Mouse (Mus musculus): ENCODE measurements around the gene Mrpl50. TPM values are rescaled to one million over a fixed set of nuclear protein-coding genes. Genes with fewer than 3 reads are reported as not detected.
A peak's percentile ranks its signal among the peaks of the same experiment; 100 is the strongest.

Gene Mrpl50
- total and polyA plus RNA-seq, 2 experiments from 2014 or later: 36.6 to 76.7 TPM

DNA sequence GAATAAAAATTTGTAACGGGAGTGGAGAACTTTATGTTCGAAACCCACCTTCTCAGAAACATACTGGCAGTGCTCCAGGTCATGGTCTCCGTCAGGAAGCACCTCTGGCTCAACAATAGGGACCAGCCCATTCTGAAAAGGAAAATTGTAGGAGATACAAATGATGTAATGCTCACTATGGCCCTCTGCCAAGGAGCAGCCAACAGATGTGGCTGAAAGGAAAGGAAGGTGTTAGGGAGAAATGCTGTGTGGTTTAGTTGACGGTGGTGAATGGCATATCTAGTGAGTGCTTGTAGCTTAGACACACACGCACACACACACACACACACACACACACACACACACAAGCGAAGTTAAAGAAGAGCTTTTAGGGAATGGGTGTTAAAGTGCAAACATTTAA, 18.8 kb upstream of the Mrpl50 start:
- no peaks in the 10 kb centered on the region for H3K36me3 ChIP-seq (ENCODE audit: insufficient read depth, low read length)
- ATAC-seq (ENCODE audit: low FRiP score) (no peak), DNase-seq (ENCODE audit: low spot score) (no peak)
- no peaks in the 10 kb centered on the region for H3K9me3 ChIP-seq (ENCODE audit: low read length)
- no peak for TF ChIP-seq CTCF (IDR thresholded peaks at IDR 0.05)
- WGBS: 74% methylated on average over 6 of the region's 6 CpGs
- no peak overlapping the region for H3K9ac ChIP-seq (replicated peaks; ENCODE audit: low read length, poor library complexity, severe bottlenecking)
- H3K4me3 ChIP-seq (ENCODE audit: low read depth, low read length): no peak overlapping the region
- no peak overlapping the region for H3K4me2 ChIP-seq (ENCODE audit: low read depth, low read length, poor library complexity, severe bottlenecking)
- H3K4me1 ChIP-seq (ENCODE audit: insufficient read depth, low read length): no peaks in the 10 kb centered on the region
- H3K27me3 ChIP-seq (ENCODE audit: insufficient read depth, low read length): no peaks in the 10 kb centered on the region
- no peak overlapping the region for H3K27ac ChIP-seq (ENCODE audit: low read depth, low read length)

DNA sequence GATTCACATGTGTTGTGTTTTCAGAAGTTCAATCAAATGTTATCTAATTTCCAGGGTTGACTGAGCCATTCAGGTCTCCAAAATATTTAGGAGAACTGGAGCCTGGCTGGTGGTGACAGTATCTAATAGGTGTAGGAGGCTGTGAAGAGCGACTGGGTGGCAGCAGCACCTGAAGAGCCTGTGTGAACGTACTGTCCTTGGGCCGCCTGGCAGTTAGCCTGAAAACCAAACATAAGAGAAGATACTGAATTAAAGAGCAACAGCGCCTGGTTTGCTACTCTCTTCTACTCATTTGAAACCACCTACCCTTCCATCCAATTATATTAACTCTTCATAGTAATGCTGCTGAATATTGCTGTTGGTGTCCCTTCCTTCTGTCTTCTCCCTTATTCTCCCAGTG, 15.8 kb upstream of the Mrpl50 start:
- no peak for DNase-seq (ENCODE audit: low spot score)
- Histone ChIP-seq H3K27ac (ENCODE audit: low read depth, low read length) (no peak overlapping the region), H3K36me3 (ENCODE audit: insufficient read depth, low read length) (no peaks in the 10 kb centered on the region; the same call in 1 of the 2 replicates), H3K4me3 (ENCODE audit: low read depth, low read length) (no peak overlapping the region), H3K27me3 (ENCODE audit: insufficient read depth, low read length) (no peaks in the 10 kb centered on the region), H3K9ac (replicated peaks; ENCODE audit: low read length, poor library complexity, severe bottlenecking) (no peak overlapping the region), H3K4me1 (ENCODE audit: insufficient read depth, low read length) (no peaks in the 10 kb centered on the region), H3K4me2 (ENCODE audit: low read depth, low read length, poor library complexity, severe bottlenecking) (no peak overlapping the region), H3K9me3 (ENCODE audit: low read length) (no peaks in the 10 kb centered on the region)
- TF ChIP-seq CTCF (IDR thresholded peaks at IDR 0.05): no peak
- no peak for ATAC-seq (ENCODE audit: low FRiP score)
- WGBS: 91% methylated on average over 4 of the region's 4 CpGs

DNA sequence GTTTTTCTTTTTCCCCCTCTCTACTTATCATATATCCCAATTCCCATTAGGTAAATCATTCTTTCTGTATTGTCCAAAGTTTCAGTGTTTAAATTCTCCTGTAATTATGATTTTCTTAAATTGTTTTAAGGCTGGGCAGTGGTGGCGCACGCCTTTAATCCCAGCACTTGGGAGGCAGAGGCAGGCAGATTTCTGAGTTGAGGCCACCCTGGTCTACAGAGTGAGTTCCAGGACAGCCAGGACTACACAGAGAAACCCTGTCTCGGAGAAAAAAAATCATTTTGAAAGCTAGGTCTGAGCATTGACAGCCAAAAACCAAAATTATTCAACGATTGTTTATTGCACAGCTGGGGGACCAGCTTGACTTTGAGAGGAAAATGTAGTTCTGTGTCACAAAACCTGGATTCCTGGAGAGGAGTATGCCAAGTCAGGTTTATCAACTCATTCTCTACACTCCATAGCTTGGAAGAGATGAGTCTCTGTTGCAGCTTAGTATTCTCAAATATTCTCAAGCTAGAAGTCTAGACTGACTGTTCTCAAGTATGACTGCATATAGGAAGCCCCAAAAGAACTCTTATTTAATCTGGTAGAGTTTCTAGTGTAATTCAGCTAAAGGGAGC, 14.9 kb upstream of the Mrpl50 start:
- TF ChIP-seq CTCF (IDR thresholded peaks at IDR 0.05): no peak
- DNase-seq (ENCODE audit: low spot score) (no peak), ATAC-seq (ENCODE audit: low FRiP score) (no peak)
- H3K27ac ChIP-seq (ENCODE audit: low read depth, low read length): no peak overlapping the region
- no peak overlapping the region for H3K4me2 ChIP-seq (ENCODE audit: low read depth, low read length, poor library complexity, severe bottlenecking)
- peaks cover 2% of the 10 kb centered on the region; the same call in 1 of the 2 replicates for H3K36me3 ChIP-seq (ENCODE audit: insufficient read depth, low read length)
- no peak overlapping the region for H3K9ac ChIP-seq (replicated peaks; ENCODE audit: low read length, poor library complexity, severe bottlenecking)
- 94% methylated on average over 4 of the region's 4 CpGs for WGBS
- no peaks in the 10 kb centered on the region for H3K27me3 ChIP-seq (ENCODE audit: insufficient read depth, low read length)
- H3K4me3 ChIP-seq (ENCODE audit: low read depth, low read length): no peak overlapping the region
- H3K4me1 ChIP-seq (ENCODE audit: insufficient read depth, low read length): no peaks in the 10 kb centered on the region
- no peaks in the 10 kb centered on the region for H3K9me3 ChIP-seq (ENCODE audit: low read length)

DNA sequence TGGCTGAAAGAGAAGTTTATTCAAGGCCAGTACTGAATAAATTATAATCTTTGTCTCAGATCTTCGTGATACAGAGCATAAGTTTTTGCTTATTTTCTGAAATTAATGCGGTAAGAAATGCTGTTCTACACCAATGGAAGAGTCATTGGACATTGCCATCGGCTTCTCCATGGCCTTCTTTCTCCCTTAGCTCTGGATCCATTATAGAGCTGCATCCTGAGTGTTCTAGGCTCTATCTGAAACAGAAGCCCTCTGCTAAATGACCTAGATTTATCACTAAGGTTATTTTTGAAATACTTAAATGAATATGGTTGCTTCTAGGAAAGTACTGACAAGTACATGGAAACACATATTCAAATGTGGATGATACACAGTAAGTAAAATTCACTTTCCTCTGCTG, 14.1 kb upstream of the Mrpl50 start:
- no peak overlapping the region for H3K27ac ChIP-seq (ENCODE audit: low read depth, low read length)
- H3K9ac ChIP-seq (replicated peaks; ENCODE audit: low read length, poor library complexity, severe bottlenecking): no peak overlapping the region
- H3K9me3 ChIP-seq (ENCODE audit: low read length): no peaks in the 10 kb centered on the region
- H3K36me3 ChIP-seq (ENCODE audit: insufficient read depth, low read length): peaks cover 10% of the 10 kb centered on the region
- DNase-seq (ENCODE audit: low spot score): no peak
- no peak overlapping the region for H3K4me3 ChIP-seq (ENCODE audit: low read depth, low read length)
- no peak overlapping the region for H3K4me2 ChIP-seq (ENCODE audit: low read depth, low read length, poor library complexity, severe bottlenecking)
- H3K4me1 ChIP-seq (ENCODE audit: insufficient read depth, low read length): no peaks in the 10 kb centered on the region
- H3K27me3 ChIP-seq (ENCODE audit: insufficient read depth, low read length): no peaks in the 10 kb centered on the region
- no peak for TF ChIP-seq CTCF (IDR thresholded peaks at IDR 0.05)
- WGBS: 86% methylated on average over 3 of the region's 3 CpGs
- ATAC-seq (ENCODE audit: low FRiP score): no peak

DNA sequence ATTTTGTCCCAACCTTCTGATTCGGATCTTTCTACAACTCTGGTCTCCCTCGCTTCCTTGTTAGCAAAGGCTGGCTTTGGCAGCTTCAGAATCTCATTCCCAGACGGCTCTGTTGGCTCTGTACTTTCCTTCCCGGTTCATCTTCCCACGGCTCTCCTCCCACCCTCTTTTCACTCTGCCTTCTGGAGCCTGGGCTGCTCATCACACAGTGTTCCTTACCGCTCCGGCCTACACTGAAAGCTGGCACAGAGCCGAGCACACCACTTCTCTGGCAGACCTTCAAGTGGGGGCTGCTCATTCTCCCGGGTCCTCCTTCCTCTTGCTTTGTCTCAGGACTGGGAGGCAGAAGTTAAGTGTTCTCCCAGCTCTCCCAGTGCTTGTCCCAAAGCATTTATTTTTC, 1.7 kb upstream of the Mrpl50 start:
- WGBS: 70% methylated on average over 9 of the region's 9 CpGs
- TF ChIP-seq CTCF (IDR thresholded peaks at IDR 0.05): no peak
- DNase-seq (ENCODE audit: low spot score): peak; percentile 6
- H3K9me3 ChIP-seq (ENCODE audit: low read length): no peaks in the 10 kb centered on the region
- H3K4me2 ChIP-seq (ENCODE audit: low read depth, low read length, poor library complexity, severe bottlenecking): peak overlapping the region; percentile 81; the same call in 1 of the 2 replicates
- H3K9ac ChIP-seq (replicated peaks; ENCODE audit: low read length, poor library complexity, severe bottlenecking): no peak overlapping the region
- H3K36me3 ChIP-seq (ENCODE audit: insufficient read depth, low read length): 0 out of 2 replicates have a peak, but pooled peaks cover 6% of the 10 kb centered on the region
- H3K27me3 ChIP-seq (ENCODE audit: insufficient read depth, low read length): no peaks in the 10 kb centered on the region
- no peak for ATAC-seq (ENCODE audit: low FRiP score)
- H3K4me1 ChIP-seq (ENCODE audit: insufficient read depth, low read length): peaks cover 12% of the 10 kb centered on the region
- H3K4me3 ChIP-seq (ENCODE audit: low read depth, low read length): no peak overlapping the region
- no peak overlapping the region for H3K27ac ChIP-seq (ENCODE audit: low read depth, low read length)

DNA sequence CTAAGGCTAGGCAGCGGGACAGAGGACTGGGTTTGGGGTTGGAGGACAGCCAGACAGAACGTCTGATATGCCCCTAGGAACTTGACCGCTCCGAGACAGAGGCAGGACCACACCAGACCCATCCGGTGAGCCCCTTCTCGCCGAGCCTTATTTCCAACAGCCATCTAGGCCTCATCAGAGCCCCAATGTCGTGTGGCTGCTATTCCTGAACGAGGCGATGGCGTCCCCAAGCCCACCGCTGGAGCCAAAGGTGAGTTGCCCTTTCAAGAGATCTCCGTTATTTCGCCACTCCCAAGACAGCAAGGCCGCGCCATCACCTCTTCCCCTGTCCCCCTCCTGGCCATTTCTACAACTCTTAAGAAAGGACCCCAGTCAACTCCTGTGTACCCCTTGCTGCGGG, 453 bp upstream of the Mrpl50 start:
- ATAC-seq (ENCODE audit: low FRiP score) (peak; percentile 70; the same call in 1 of the 2 replicates), DNase-seq (ENCODE audit: low spot score) (no peak)
- Histone ChIP-seq H3K4me2 (ENCODE audit: low read depth, low read length, poor library complexity, severe bottlenecking) (peak overlapping the region; percentile 81), H3K4me3 (ENCODE audit: low read depth, low read length) (peak overlapping the region; percentile 56), H3K36me3 (ENCODE audit: insufficient read depth, low read length) (0 out of 2 replicates have a peak, but pooled peaks cover 6% of the 10 kb centered on the region), H3K9me3 (ENCODE audit: low read length) (no peaks in the 10 kb centered on the region), H3K4me1 (ENCODE audit: insufficient read depth, low read length) (peaks cover 12% of the 10 kb centered on the region), H3K27me3 (ENCODE audit: insufficient read depth, low read length) (no peaks in the 10 kb centered on the region), H3K9ac (replicated peaks; ENCODE audit: low read length, poor library complexity, severe bottlenecking) (peak overlapping the region; percentile 79), H3K27ac (ENCODE audit: low read depth, low read length) (peak overlapping the region; percentile 70)
- no peak; the same call in 1 of the 2 replicates for TF ChIP-seq CTCF (IDR thresholded peaks at IDR 0.05)
- WGBS: under 1% methylated on average over 17 of the region's 17 CpGs
